Mouse (Mus musculus) kidney, postnatal 14 days (tissue): ENCODE results near the gene Fcrla.
"Not testable (repeated sequence)": the region's sequence is repeated elsewhere in the genome, so short reads cannot be mapped to it uniquely, and the experiment has no call there.

Source experiments
- DNase-seq: peaks from one replicate; pipeline ENCODE4 v3.0.0; 2022; ENCODE audit warnings: mixed read lengths

Fcrla gene

GRCm38 (mm10) chr1:170927378-170927777, at the start of gene Fcrla:
Fcrla (minus strand) TSS chr1:170927583.
- DNase-seq, result no peak

GRCm38 (mm10) chr1:170976447-170976846, 49.1 kb upstream of the Fcrla start, which contains the start of gene Fcgr2b:
Fcgr2b (minus strand) TSS chr1:170976547.
- DNase-seq, result no peak

- peak; percentile 72 for DNase-seq
Measured at GRCm38 (mm10) chr1:170975751-170976161, 48.4 kb upstream of the Fcrla start.

- not testable (repeated sequence) for DNase-seq
Measured at GRCm38 (mm10) chr1:170975350-170975749, 48.0 kb upstream of the Fcrla start.

GRCm38 (mm10) chr1:170974736-170975135, 47.4 kb upstream of the Fcrla start:
- no peak for DNase-seq

- peak; percentile 28 for DNase-seq
Measured at GRCm38 (mm10) chr1:170974171-170974570, 46.8 kb upstream of the Fcrla start.

- no peak for DNase-seq
Measured at GRCm38 (mm10) chr1:170972936-170973335, 45.6 kb upstream of the Fcrla start.

GRCm38 (mm10) chr1:170972494-170972893, 45.1 kb upstream of the Fcrla start:
- DNase-seq, result no peak

- DNase-seq, result no peak
Measured at GRCm38 (mm10) chr1:170968576-170968975, 41.2 kb upstream of the Fcrla start.

GRCm38 (mm10) chr1:170967581-170967980, 40.2 kb upstream of the Fcrla start:
- DNase-seq, result no peak

GRCm38 (mm10) chr1:170963087-170963486, 35.7 kb upstream of the Fcrla start:
- DNase-seq, result peak; percentile 16

GRCm38 (mm10) chr1:170962301-170962700, 34.9 kb upstream of the Fcrla start:
- no peak for DNase-seq

- DNase-seq, result no peak
Measured at GRCm38 (mm10) chr1:170961101-170961500, 33.7 kb upstream of the Fcrla start.

- peak; percentile 14 for DNase-seq
Measured at GRCm38 (mm10) chr1:170959791-170960190, 32.4 kb upstream of the Fcrla start.

GRCm38 (mm10) chr1:170958225-170958624, 30.8 kb upstream of the Fcrla start:
- no peak for DNase-seq

GRCm38 (mm10) chr1:170953192-170953591, 25.8 kb upstream of the Fcrla start:
- no peak for DNase-seq

GRCm38 (mm10) chr1:170950772-170951171, 23.4 kb upstream of the Fcrla start:
- DNase-seq, result no peak

GRCm38 (mm10) chr1:170944908-170945307, 17.5 kb upstream of the Fcrla start:
- not testable (repeated sequence) for DNase-seq

- DNase-seq, result not testable (repeated sequence)
Measured at GRCm38 (mm10) chr1:170944151-170944550, 16.8 kb upstream of the Fcrla start.

GRCm38 (mm10) chr1:170939255-170939654, 11.9 kb upstream of the Fcrla start:
- peak; percentile 5 for DNase-seq

- DNase-seq, result no peak
Measured at GRCm38 (mm10) chr1:170934383-170934782, 7.0 kb upstream of the Fcrla start.

- DNase-seq, result no peak
Measured at GRCm38 (mm10) chr1:170933940-170934339, 6.6 kb upstream of the Fcrla start.

GRCm38 (mm10) chr1:170933386-170933920, 6.1 kb upstream of the Fcrla start:
- DNase-seq, result no peak

GRCm38 (mm10) chr1:170932043-170932442, 4.7 kb upstream of the Fcrla start:
- DNase-seq, result no peak

- DNase-seq, result no peak
Measured at GRCm38 (mm10) chr1:170929245-170929644, 1.9 kb upstream of the Fcrla start.
